Mouse (Mus musculus) heart, embryonic 14.5 days (tissue): Measurements from ENCODE around the gene Hebp1. TPM values are rescaled to one million over a fixed set of nuclear protein-coding genes. Genes with fewer than 3 reads are reported as not detected.

ENCODE experiments used
- ATAC-seq: fragments of 200-750 bp; cut with Nextera tagmentation; 2 replicates; pipeline ENCODE4 v1.8.0; 2017; ENCODE audit warnings: low read depth, moderate TSS enrichment; ENCODE audit not compliant: insufficient number of reproducible peaks, insufficient read depth, low FRiP score
- H3K27ac ChIP-seq, 2 experiments: fragments of 200-500 bp in 1 of 2; fragments of 300-500 bp in 1 of 2; sonication (generic) in 1 of 2; replicated peaks in 1 of 2; 2 replicates each; pipeline ENCODE4 v1.5.1; 2012 to 2014; ENCODE audit warnings: low read depth in 2 of 2, low read length in 2 of 2, control low read depth in 1 of 2, mild to moderate bottlenecking in 1 of 2, mixed read lengths in 1 of 2; ENCODE audit not compliant: control insufficient read depth in 1 of 2, insufficient read depth in 1 of 2
- H3K27me3 ChIP-seq: fragments of 300-500 bp; sonication (generic); 2 replicates; pipeline ENCODE4 v1.6.1; 2014; ENCODE audit warnings: mild to moderate bottlenecking, low read length, control low read depth; ENCODE audit not compliant: control insufficient read depth, insufficient read depth
- H3K36me3 ChIP-seq: fragments of 300-500 bp; sonication (generic); 2 replicates; pipeline ENCODE4 v1.6.1; 2014; ENCODE audit warnings: mild to moderate bottlenecking, control low read depth, low read length, mixed read lengths; ENCODE audit not compliant: control insufficient read depth, insufficient read depth
- H3K4me1 ChIP-seq, 2 experiments: fragments of 200-500 bp in 1 of 2; fragments of 300-500 bp in 1 of 2; sonication (generic) in 1 of 2; 2 replicates each; pipeline ENCODE4 v1.6.1; 2012 to 2014; ENCODE audit warnings: low read length in 2 of 2, control low read depth in 1 of 2, mixed read lengths in 1 of 2; ENCODE audit not compliant: control insufficient read depth in 2 of 2, insufficient read depth in 2 of 2
- H3K4me2 ChIP-seq: fragments of 300-500 bp; sonication (generic); 2 replicates; pipeline ENCODE4 v1.6.1; 2014; ENCODE audit warnings: mild to moderate bottlenecking, low read length
- H3K4me3 ChIP-seq, 2 experiments: fragments of 200-500 bp in 1 of 2; fragments of 300-500 bp in 1 of 2; sonication (generic) in 1 of 2; 2 replicates each; pipeline ENCODE4 v1.5.1; 2012 to 2014; ENCODE audit warnings: low read length in 2 of 2, mild to moderate bottlenecking in 2 of 2, control low read depth in 1 of 2, low read depth in 1 of 2, moderate library complexity in 1 of 2; ENCODE audit not compliant: control insufficient read depth in 1 of 2, insufficient read depth in 1 of 2
- H3K9ac ChIP-seq: fragments of 300-500 bp; sonication (generic); 2 replicates; pipeline ENCODE4 v1.6.1; 2014; ENCODE audit warnings: mild to moderate bottlenecking, low read length
- H3K9me3 ChIP-seq: fragments of 300-500 bp; sonication (generic); 2 replicates; pipeline ENCODE4 v1.6.1; 2016; ENCODE audit warnings: low read length, control low read depth; ENCODE audit not compliant: control insufficient read depth
- WGBS: fragments of 180-500 bp; shearing (Covaris S2); extraction: QIAGEN DNeasy Blood & Tissue Kit; methylation state at CpG from one replicate; pipeline ENCODE4 v1.1.7; 2014; 5-methylcytosine and 5-hydroxymethylcytosine counted together
- polyA plus RNA-seq: library from polyadenylated mRNA; unstranded; fragments of >200 nt; fragmentation: Nextera tagmentation; extraction: Ambion mirVana; gene quantifications from 2 replicates; pipeline ENCODE4 v1.2.1, GENCODE M21; 2014

Gene Hebp1
- polyA plus RNA-seq, 1 experiment from 2014 or later, result 9.2 TPM

- peak overlapping the region; percentile 72 for H3K4me2 ChIP-seq
- 19% methylated on average over 7 of the region's 7 CpGs for WGBS
- H3K9ac ChIP-seq, result peak overlapping the region; percentile 83
- H3K27ac ChIP-seq, result no peak overlapping the region
- H3K36me3 ChIP-seq, result no peaks in the 10 kb centered on the region
- peak overlapping the region; percentile 69 to 85 for H3K4me3 ChIP-seq
- no peaks in the 10 kb centered on the region for H3K9me3 ChIP-seq
- no peak for ATAC-seq
- H3K27me3 ChIP-seq, result no peaks in the 10 kb centered on the region
- H3K4me1 ChIP-seq, result peaks cover 4 to 12% of the 10 kb centered on the region in 2 experiments
Measured at GRCm38 (mm10) chr6:135197446-135197845, 376 bp downstream of the Hebp1 start.

GRCm38 (mm10) chr6:135196707-135197106 is 1.1 kb downstream of the Hebp1 start:
- no peaks in the 10 kb centered on the region for H3K9me3 ChIP-seq
- H3K4me2 ChIP-seq, result no peak overlapping the region
- H3K4me3 ChIP-seq, result no peak overlapping the region
- peaks cover 4 to 12% of the 10 kb centered on the region in 2 experiments for H3K4me1 ChIP-seq
- H3K9ac ChIP-seq, result no peak overlapping the region
- no peak for ATAC-seq
- 34% methylated on average over 8 of the region's 8 CpGs for WGBS
- no peaks in the 10 kb centered on the region for H3K27me3 ChIP-seq
- H3K27ac ChIP-seq, result no peak overlapping the region
- no peaks in the 10 kb centered on the region for H3K36me3 ChIP-seq

GRCm38 (mm10) chr6:135194907-135195306 is 2.9 kb downstream of the Hebp1 start:
- ATAC-seq, result no peak
- WGBS, result 63% methylated on average over 4 of the region's 4 CpGs
- no peak overlapping the region for H3K4me2 ChIP-seq

DNA sequence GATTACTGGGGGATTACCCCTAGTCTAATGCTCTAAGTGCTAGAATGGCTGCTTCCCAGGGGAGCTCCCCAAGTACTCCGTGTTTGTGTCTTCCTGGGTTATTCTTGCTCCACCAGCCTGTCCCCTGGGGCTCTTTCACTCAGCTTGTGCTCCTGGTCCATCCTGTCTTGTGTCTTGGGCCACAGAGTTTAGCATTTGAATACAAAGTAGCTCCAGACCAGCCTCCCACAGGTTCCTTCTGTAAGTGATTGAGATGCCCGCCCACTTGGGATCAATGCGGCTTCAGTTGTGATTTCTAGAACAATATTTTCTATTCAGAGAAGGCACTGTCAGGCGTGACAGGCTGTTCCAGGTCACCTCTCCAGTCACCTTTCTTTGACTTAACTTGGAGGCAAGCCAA is 4.1 kb downstream of the Hebp1 start:
- H3K36me3 ChIP-seq, result no peaks in the 10 kb centered on the region
- H3K27ac ChIP-seq, result no peak overlapping the region
- ATAC-seq, result no peak
- H3K9ac ChIP-seq, result no peak overlapping the region
- WGBS, result 48% methylated on average over 4 of the region's 4 CpGs
- no peak overlapping the region for H3K4me2 ChIP-seq
- peaks cover 4 to 12% of the 10 kb centered on the region in 2 experiments for H3K4me1 ChIP-seq
- H3K4me3 ChIP-seq, result no peak overlapping the region
- H3K27me3 ChIP-seq, result no peaks in the 10 kb centered on the region
- no peaks in the 10 kb centered on the region for H3K9me3 ChIP-seq

More at GRCm38 (mm10) chr6:135194907-135195306, 2.9 kb downstream of the Hebp1 start:
- Histone ChIP-seq H3K36me3 (no peaks in the 10 kb centered on the region), H3K27ac (no peak overlapping the region), H3K4me1 (peaks cover 4 to 12% of the 10 kb centered on the region in 2 experiments), H3K27me3 (no peaks in the 10 kb centered on the region), H3K4me3 (no peak overlapping the region), H3K9me3 (no peaks in the 10 kb centered on the region), H3K9ac (no peak overlapping the region)

DNA sequence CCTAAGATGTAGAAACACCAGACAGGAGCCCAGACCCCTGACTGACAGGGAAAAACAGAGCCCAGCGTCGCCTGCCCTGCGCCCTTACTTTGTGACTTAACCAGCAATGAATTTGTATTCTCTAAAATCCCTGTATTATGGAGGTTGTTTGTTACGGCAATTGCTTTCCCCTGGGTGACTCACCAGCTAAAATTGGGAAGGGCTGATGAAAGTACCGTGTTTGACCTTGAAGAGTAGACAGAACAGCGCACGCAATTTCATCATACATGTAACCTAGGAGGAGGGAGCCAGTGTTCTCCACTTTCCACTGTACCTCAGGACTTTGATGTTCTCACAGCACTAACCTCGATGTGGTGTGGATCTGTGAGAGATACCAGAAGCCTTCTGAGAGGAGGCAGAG is 4.8 kb downstream of the Hebp1 start:
- 68% methylated on average over 8 of the region's 8 CpGs for WGBS
- Histone ChIP-seq H3K9ac (no peak overlapping the region), H3K4me3 (no peak overlapping the region), H3K27me3 (no peaks in the 10 kb centered on the region), H3K4me1 (peaks cover 4 to 6% of the 10 kb centered on the region in 2 experiments; a peak in 3 of 4 replicates), H3K27ac (no peak overlapping the region), H3K36me3 (no peaks in the 10 kb centered on the region), H3K9me3 (no peaks in the 10 kb centered on the region), H3K4me2 (no peak overlapping the region)
- no peak for ATAC-seq

GRCm38 (mm10) chr6:135191906-135192305 is 5.9 kb downstream of the Hebp1 start:
- Histone ChIP-seq H3K27ac (no peak overlapping the region), H3K36me3 (no peaks in the 10 kb centered on the region), H3K9me3 (no peaks in the 10 kb centered on the region), H3K4me1 (peaks cover 2 to 6% of the 10 kb centered on the region in 2 experiments; a peak in 3 of 4 replicates), H3K4me3 (no peak overlapping the region), H3K27me3 (no peaks in the 10 kb centered on the region), H3K9ac (no peak overlapping the region), H3K4me2 (no peak overlapping the region)
- no peak for ATAC-seq
- WGBS, result 85% methylated on average over 1 of the region's 1 CpGs

DNA sequence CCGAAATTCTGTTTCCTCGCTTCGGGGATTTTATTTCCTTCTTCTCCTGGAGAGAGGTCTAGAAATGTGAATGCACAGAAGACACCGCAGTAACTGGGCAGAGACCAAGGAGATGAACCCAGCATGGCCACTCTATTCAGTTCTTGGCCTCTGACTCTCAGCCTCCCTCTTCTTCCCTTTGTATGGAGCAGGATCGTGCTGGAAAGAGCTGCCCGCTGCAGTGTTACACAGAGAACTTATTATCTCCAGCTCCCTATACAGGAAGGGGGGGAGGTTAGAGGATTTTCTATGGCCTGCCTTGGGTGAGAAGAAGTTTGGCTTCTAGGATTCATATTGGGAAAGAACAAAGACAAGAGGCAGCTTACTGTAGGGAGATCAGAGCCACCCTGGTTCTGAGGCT is 7.7 kb downstream of the Hebp1 start:
- no peak for ATAC-seq
- no peaks in the 10 kb centered on the region for H3K9me3 ChIP-seq
- WGBS, result 74% methylated on average over 6 of the region's 6 CpGs
- no peak overlapping the region for H3K27ac ChIP-seq
- no peaks in the 10 kb centered on the region for H3K36me3 ChIP-seq
- no peak overlapping the region for H3K9ac ChIP-seq
- H3K4me2 ChIP-seq, result no peak overlapping the region
- H3K27me3 ChIP-seq, result no peaks in the 10 kb centered on the region
- H3K4me3 ChIP-seq, result no peak overlapping the region
- H3K4me1 ChIP-seq, result peaks cover 2 to 6% of the 10 kb centered on the region in 2 experiments; a peak in 3 of 4 replicates

DNA sequence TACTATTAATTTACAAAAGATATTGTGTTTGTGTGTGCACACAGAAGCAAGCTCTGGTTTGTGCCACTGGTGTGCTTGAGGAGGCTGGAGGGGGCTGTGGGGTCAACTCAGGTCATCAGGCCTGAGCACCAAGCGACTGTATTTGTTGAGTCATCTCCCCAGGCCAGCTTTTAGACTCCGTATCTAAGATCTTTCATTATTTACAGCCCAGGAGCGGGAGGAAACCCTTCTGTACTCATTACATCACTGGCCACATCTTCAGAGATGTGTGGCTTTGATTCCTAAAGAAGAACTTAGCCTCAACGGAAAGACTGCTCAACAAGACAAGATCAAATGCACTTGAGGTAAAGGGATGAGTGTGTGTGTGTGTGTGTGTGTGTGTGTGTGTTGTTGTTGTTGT is 9.2 kb downstream of the Hebp1 start:
- Histone ChIP-seq H3K9me3 (no peaks in the 10 kb centered on the region), H3K4me2 (no peak overlapping the region), H3K4me1 (peaks cover 2 to 6% of the 10 kb centered on the region in 2 experiments; a peak in 3 of 4 replicates), H3K27me3 (no peaks in the 10 kb centered on the region), H3K9ac (no peak overlapping the region), H3K27ac (no peak overlapping the region), H3K4me3 (no peak overlapping the region), H3K36me3 (no peaks in the 10 kb centered on the region)
- 56% methylated on average over 4 of the region's 4 CpGs for WGBS
- ATAC-seq, result no peak
